Comparison of ENCODE assay signal across 12 mouse cellular contexts in the genomic region with DNA sequence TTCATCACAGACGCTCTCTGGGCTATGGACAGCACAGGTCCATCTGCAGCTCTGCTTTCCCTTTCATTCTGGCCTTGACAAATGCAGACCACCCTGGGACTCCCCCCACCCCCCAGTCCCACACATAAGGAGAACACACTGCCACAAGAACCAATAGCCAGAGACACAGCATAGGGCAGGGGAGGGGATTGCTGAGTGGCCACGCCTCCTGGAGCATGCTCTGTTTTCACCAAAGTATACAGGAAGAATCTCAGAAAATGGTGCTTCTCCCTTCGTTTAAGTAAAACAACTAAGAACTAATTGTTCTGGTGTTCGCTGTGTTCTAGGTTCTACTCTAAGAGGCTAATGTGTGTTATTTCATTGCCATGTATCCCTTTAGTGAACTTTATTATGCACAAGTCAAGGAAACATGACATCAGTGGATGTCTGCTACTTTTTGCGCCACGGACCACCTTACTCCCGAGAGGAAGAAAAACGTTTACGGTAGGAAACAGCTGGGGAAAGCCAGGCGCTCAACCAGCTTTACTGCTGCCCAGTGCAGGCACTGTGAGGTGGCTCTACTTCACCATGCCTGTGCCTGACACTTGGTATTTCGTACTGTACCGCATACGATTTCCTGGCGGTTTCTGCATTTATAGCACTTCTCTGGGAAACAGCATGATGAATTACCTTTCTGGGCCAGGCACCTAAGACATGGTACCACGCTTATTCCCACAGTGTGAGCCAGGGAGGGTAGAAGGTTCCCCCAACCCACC. TPM values are rescaled to one million over a fixed set of nuclear protein-coding genes. Genes with fewer than 3 reads are reported as not detected.
DNase-seq lines count a peak whose midpoint lies in the region; ATAC-seq and TF ChIP-seq lines count a peak whose summit lies in the region.
"Had no signal": no experiment of that assay in that cellular context is flagged by ENCODE, and none has a peak within 500 bp of the region (broad histone marks: within the 10 kb centered on the region; RNA-seq: fewer than 3 reads in every experiment).

No protein-coding gene starts in this region.

- ATAC-seq in liver, embryonic 11.5 days (replicated peaks; ENCODE audit: low FRiP score) = 0 out of 2 replicates have a peak, but pooled peaks have one; percentile 21
- ATAC-seq in liver, embryonic 15.5 days (ENCODE audit: insufficient read depth) = no peak
- ATAC-seq: forebrain, embryonic 14.5 days had no signal

- no peak for DNase-seq in liver, embryonic 11.5 days (ENCODE audit: low spot score)
- DNase-seq in liver = no peak
- peak; percentile 56 for DNase-seq in CD4-positive, CD25-positive, alpha-beta regulatory T cell, adult 2 months (ENCODE audit: low read depth, low spot score)
- DNase-seq in right cerebral cortex, postnatal 14 days = no peak
- no peak for DNase-seq in heart, adult 8-10 months (ENCODE audit: low spot score)
- DNase-seq: kidney, adult 2 months had no signal

- no peak overlapping the region for H3K27ac ChIP-seq in liver, embryonic 11.5 days (ENCODE audit: low read depth, low read length)
- no peak overlapping the region for H3K27ac ChIP-seq in ES-Bruce4 (ENCODE audit: insufficient read depth, low read length)
- H3K27ac ChIP-seq in liver, embryonic 15.5 days (replicated peaks) = no peak overlapping the region
- H3K27ac ChIP-seq: heart, embryonic 13.5 days; lung, embryonic 15.5 days; stomach, postnatal 0 days had no signal

- no peak overlapping the region for H3K9ac ChIP-seq in liver, embryonic 11.5 days (ENCODE audit: low read depth, low read length)
- no peak overlapping the region for H3K9ac ChIP-seq in ES-Bruce4 (ENCODE audit: low read depth, poor library complexity, severe bottlenecking)
- no peak overlapping the region for H3K9ac ChIP-seq in liver, embryonic 15.5 days
- H3K9ac ChIP-seq: heart, embryonic 13.5 days; lung, embryonic 15.5 days had no signal

- no peaks in the 10 kb centered on the region for H3K27me3 ChIP-seq in liver, embryonic 11.5 days (replicated peaks; ENCODE audit: control insufficient read depth, insufficient read depth, low read length)
- H3K27me3 ChIP-seq in ES-Bruce4 (ENCODE audit: control insufficient read depth, insufficient read depth, low read length, poor library complexity, severe bottlenecking) = no peaks in the 10 kb centered on the region
- H3K27me3 ChIP-seq in liver, embryonic 15.5 days = no peaks in the 10 kb centered on the region
- H3K27me3 ChIP-seq: heart, embryonic 13.5 days; lung, embryonic 15.5 days had no signal

- H3K4me1 ChIP-seq in liver, embryonic 11.5 days (replicated peaks; ENCODE audit: control insufficient read depth, insufficient read depth, low read length) = peaks cover 5% of the 10 kb centered on the region
- H3K4me1 ChIP-seq in ES-Bruce4 (ENCODE audit: control insufficient read depth, insufficient read depth, low read length) = peaks cover 2% of the 10 kb centered on the region
- peaks cover 27% of the 10 kb centered on the region for H3K4me1 ChIP-seq in liver, embryonic 15.5 days (replicated peaks)

- 78% methylated on average over 15 of the region's 15 CpGs for WGBS in liver, embryonic 11.5 days
- whole genome bisulfite sequencing in liver, embryonic 15.5 days (ENCODE audit: insufficient replicate concordance) = 51% methylated on average over 15 of the region's 15 CpGs

- H3K4me3 ChIP-seq in liver, embryonic 11.5 days (ENCODE audit: low read depth, low read length) = no peak overlapping the region
- peak overlapping the region; percentile 41; the same call in 1 of the 2 replicates for H3K4me3 ChIP-seq in ES-Bruce4 (ENCODE audit: low read depth, low read length)
- H3K4me3 ChIP-seq in liver, embryonic 15.5 days (replicated peaks) = 0 out of 2 replicates have a peak overlapping the region, but pooled peaks have one; percentile 8
- H3K4me3 ChIP-seq: heart, embryonic 13.5 days; lung, embryonic 15.5 days had no signal

- no peak for TF ChIP-seq POLR2A in ES-Bruce4 (IDR thresholded peaks at IDR 0.05; ENCODE audit: insufficient read depth, low read length)

- TF ChIP-seq EP300 in ES-Bruce4 (IDR thresholded peaks at IDR 0.05; ENCODE audit: insufficient read depth, low read depth, low read length) = no peak

- no peak overlapping the region for H3K4me2 ChIP-seq in liver, embryonic 11.5 days
- peak overlapping the region; percentile 35; the same call in 1 of the 2 replicates for H3K4me2 ChIP-seq in liver, embryonic 15.5 days
- H3K4me2 ChIP-seq: heart, embryonic 13.5 days; lung, embryonic 15.5 days had no signal

- no peaks in the 10 kb centered on the region for H3K9me3 ChIP-seq in liver, embryonic 11.5 days (ENCODE audit: control insufficient read depth, low read length)
- no peaks in the 10 kb centered on the region for H3K9me3 ChIP-seq in ES-Bruce4 (replicated peaks; ENCODE audit: control insufficient read depth, insufficient read depth, low read length, poor library complexity, severe bottlenecking)
- H3K9me3 ChIP-seq in liver, embryonic 15.5 days (replicated peaks) = no peaks in the 10 kb centered on the region
- H3K9me3 ChIP-seq: heart, embryonic 13.5 days; lung, embryonic 15.5 days had no signal

- H3K36me3 ChIP-seq in liver, embryonic 11.5 days (ENCODE audit: control insufficient read depth, insufficient read depth, low read length) = 0 out of 2 replicates have a peak, but pooled peaks cover 2% of the 10 kb centered on the region
- H3K36me3 ChIP-seq in ES-Bruce4 (ENCODE audit: control insufficient read depth, insufficient read depth, low read length, poor library complexity, severe bottlenecking) = no peaks in the 10 kb centered on the region
- H3K36me3 ChIP-seq in liver, embryonic 15.5 days (replicated peaks) = no peaks in the 10 kb centered on the region; the same call in 1 of the 2 replicates

- TF ChIP-seq CTCF in ES-Bruce4 (IDR thresholded peaks at IDR 0.05; ENCODE audit: low read depth, low read length) = no peak

RNA-seq across cellular contexts. Expression of a gene that starts 7.2 kb away (rescaled TPM):
- 21.2 and 24.5 TPM in 2 replicates for polyA plus RNA-seq in liver, embryonic 11.5 days (2014; fragmentation: Nextera tagmentation; extraction: Ambion mirVana)
- 100 and 105 TPM in 2 replicates for polyA plus RNA-seq in ES-Bruce4 (2011; ENCODE audit: insufficient read depth, insufficient read length, low read depth, missing spikeins)
- 6.4 and 6.6 TPM in 2 replicates for polyA plus RNA-seq in liver, embryonic 15.5 days (2015; fragmentation: Nextera tagmentation; extraction: Ambion mirVana)
- total RNA-seq in heart, adult 8-10 months (2022) = 100 to 1,000 TPM; 219 to 237 (median 230) TPM
